Mouse (Mus musculus): ENCODE measurements around the gene Alcam. TPM values are rescaled to one million over a fixed set of nuclear protein-coding genes. Genes with fewer than 3 reads are reported as not detected.
A peak's percentile ranks its signal among the peaks of the same experiment; 100 is the strongest.

The Alcam gene
- polyA plus RNA-seq, 1 experiment from 2014 or later: 29.4 TPM

- H3K36me3 ChIP-seq (ENCODE audit: control insufficient read depth, insufficient read depth, low read length): no peaks in the 10 kb centered on the region
- no peak overlapping the region for H3K27ac ChIP-seq (ENCODE audit: low read depth, low read length)
- no peaks in the 10 kb centered on the region for H3K9me3 ChIP-seq (ENCODE audit: control insufficient read depth, low read length)
- WGBS: 71% methylated on average over 7 of the region's 7 CpGs
- H3K4me2 ChIP-seq (ENCODE audit: low read depth): no peak overlapping the region
- H3K27me3 ChIP-seq (ENCODE audit: control insufficient read depth, insufficient read depth, low read length): no peaks in the 10 kb centered on the region
- ATAC-seq (ENCODE audit: insufficient read depth, low FRiP score, low TSS enrichment) (no peak), DNase-seq (ENCODE audit: low spot score) (no peak)
- no peak overlapping the region for H3K4me3 ChIP-seq (ENCODE audit: low read depth, low read length)
- H3K4me1 ChIP-seq (ENCODE audit: control insufficient read depth, insufficient read depth, low read length): no peaks in the 10 kb centered on the region
- H3K9ac ChIP-seq (ENCODE audit: low read length): no peak overlapping the region
These were observed 224.4 kb downstream of the Alcam start for GRCm38 (mm10) chr16:52229446-52229845.

- H3K27me3 ChIP-seq (ENCODE audit: control insufficient read depth, insufficient read depth, low read length): no peaks in the 10 kb centered on the region
- 79% methylated on average over 4 of the region's 4 CpGs for WGBS
- ATAC-seq (ENCODE audit: insufficient read depth, low FRiP score, low TSS enrichment): no peak
- H3K4me2 ChIP-seq (ENCODE audit: low read depth): no peak overlapping the region
- H3K4me1 ChIP-seq (ENCODE audit: control insufficient read depth, insufficient read depth, low read length): no peaks in the 10 kb centered on the region
- H3K4me3 ChIP-seq (ENCODE audit: low read depth, low read length): no peak overlapping the region
- no peaks in the 10 kb centered on the region for H3K36me3 ChIP-seq (ENCODE audit: control insufficient read depth, insufficient read depth, low read length)
- no peak overlapping the region for H3K9ac ChIP-seq (ENCODE audit: low read length)
- H3K27ac ChIP-seq (ENCODE audit: low read depth, low read length): no peak overlapping the region
- no peak for DNase-seq (ENCODE audit: low spot score)
- no peaks in the 10 kb centered on the region for H3K9me3 ChIP-seq (ENCODE audit: control insufficient read depth, low read length)
These were observed 231.0 kb downstream of the Alcam start for GRCm38 (mm10) chr16:52222896-52223295.

- Histone ChIP-seq H3K27me3 (ENCODE audit: control insufficient read depth, insufficient read depth, low read length) (no peaks in the 10 kb centered on the region), H3K9me3 (ENCODE audit: control insufficient read depth, low read length) (no peaks in the 10 kb centered on the region), H3K9ac (ENCODE audit: low read length) (no peak overlapping the region), H3K4me3 (ENCODE audit: low read depth, low read length) (no peak overlapping the region), H3K4me2 (ENCODE audit: low read depth) (no peak overlapping the region), H3K36me3 (ENCODE audit: control insufficient read depth, insufficient read depth, low read length) (no peaks in the 10 kb centered on the region), H3K4me1 (ENCODE audit: control insufficient read depth, insufficient read depth, low read length) (no peaks in the 10 kb centered on the region), H3K27ac (ENCODE audit: low read depth, low read length) (no peak overlapping the region)
- DNase-seq (ENCODE audit: low spot score) (peak; percentile 46), ATAC-seq (ENCODE audit: insufficient read depth, low FRiP score, low TSS enrichment) (no peak)
- WGBS: 20% methylated on average over 2 of the region's 2 CpGs
These were observed 234.8 kb downstream of the Alcam start for GRCm38 (mm10) chr16:52219069-52219468.

- no peaks in the 10 kb centered on the region for H3K36me3 ChIP-seq (ENCODE audit: control insufficient read depth, insufficient read depth, low read length)
- no peaks in the 10 kb centered on the region for H3K4me1 ChIP-seq (ENCODE audit: control insufficient read depth, insufficient read depth, low read length)
- no peak overlapping the region for H3K27ac ChIP-seq (ENCODE audit: low read depth, low read length)
- H3K9ac ChIP-seq (ENCODE audit: low read length): no peak overlapping the region
- H3K27me3 ChIP-seq (ENCODE audit: control insufficient read depth, insufficient read depth, low read length): no peaks in the 10 kb centered on the region
- WGBS: 75% methylated on average over 8 of the region's 8 CpGs
- no peak for DNase-seq (ENCODE audit: low spot score)
- H3K9me3 ChIP-seq (ENCODE audit: control insufficient read depth, low read length): no peaks in the 10 kb centered on the region
- H3K4me2 ChIP-seq (ENCODE audit: low read depth): no peak overlapping the region
- no peak for ATAC-seq (ENCODE audit: insufficient read depth, low FRiP score, low TSS enrichment)
- H3K4me3 ChIP-seq (ENCODE audit: low read depth, low read length): no peak overlapping the region
These were observed 242.8 kb downstream of the Alcam start for GRCm38 (mm10) chr16:52210844-52211606.

GRCm38 (mm10) chr16:52200107-52200506 is 253.8 kb downstream of the Alcam start:
- H3K4me1 ChIP-seq (ENCODE audit: control insufficient read depth, insufficient read depth, low read length): no peaks in the 10 kb centered on the region
- H3K27ac ChIP-seq (ENCODE audit: low read depth, low read length): no peak overlapping the region
- no peak for ATAC-seq (ENCODE audit: insufficient read depth, low FRiP score, low TSS enrichment)
- peaks cover 2% of the 10 kb centered on the region; the same call in 1 of the 2 replicates for H3K36me3 ChIP-seq (ENCODE audit: control insufficient read depth, insufficient read depth, low read length)
- no peaks in the 10 kb centered on the region for H3K9me3 ChIP-seq (ENCODE audit: control insufficient read depth, low read length)
- H3K9ac ChIP-seq (ENCODE audit: low read length): no peak overlapping the region
- 95% methylated on average over 7 of the region's 7 CpGs for whole genome bisulfite sequencing
- no peak for DNase-seq (ENCODE audit: low spot score)
- no peak overlapping the region for H3K4me3 ChIP-seq (ENCODE audit: low read depth, low read length)
- H3K27me3 ChIP-seq (ENCODE audit: control insufficient read depth, insufficient read depth, low read length): no peaks in the 10 kb centered on the region
- no peak overlapping the region for H3K4me2 ChIP-seq (ENCODE audit: low read depth)

Measured in neural tube, embryonic 11.5 days (tissue).